Mouse (Mus musculus) right cerebral cortex, postnatal 25 days (tissue): ENCODE data around the gene Higd1a.
A peak's percentile ranks its signal among the peaks of the same experiment; 100 is the strongest.

Experiments used
- DNase-seq: peaks from one replicate; pipeline ENCODE4 v3.0.0; 2022

Higd1a gene

DNA sequence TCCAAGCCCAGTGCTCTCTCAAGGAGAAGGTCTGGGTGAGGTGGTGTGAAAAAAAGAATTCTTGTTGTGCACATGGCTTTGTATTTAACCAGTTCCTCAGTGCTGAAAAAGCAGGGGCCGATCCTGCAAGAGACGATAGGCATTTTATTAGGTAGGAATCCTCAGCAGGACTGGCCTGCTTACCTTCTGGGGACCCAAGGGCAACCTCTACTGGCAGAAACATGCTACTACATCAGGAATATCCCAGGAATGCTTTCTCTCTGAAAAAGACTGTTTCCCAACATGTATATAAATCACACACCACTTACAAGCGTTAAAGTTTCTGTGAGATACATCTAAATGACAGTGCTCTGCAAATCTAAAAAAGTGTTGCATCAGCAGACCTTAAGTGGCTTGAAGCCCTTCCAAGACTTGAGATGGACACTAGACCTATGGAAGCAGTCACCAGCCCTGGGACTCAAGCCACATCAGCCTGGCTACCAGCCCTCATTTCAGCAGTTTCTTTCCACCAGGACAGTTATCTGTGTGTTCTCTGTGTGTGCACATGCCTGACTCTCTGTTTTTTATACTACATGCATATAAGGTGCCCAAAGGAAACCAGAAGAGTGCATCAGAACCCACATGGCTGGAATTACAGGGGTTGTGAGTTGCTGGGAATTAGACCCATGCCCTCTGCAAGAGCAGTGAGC lies 19.0 kb upstream of the Higd1a start:
- peak; percentile 43 for DNase-seq

DNA sequence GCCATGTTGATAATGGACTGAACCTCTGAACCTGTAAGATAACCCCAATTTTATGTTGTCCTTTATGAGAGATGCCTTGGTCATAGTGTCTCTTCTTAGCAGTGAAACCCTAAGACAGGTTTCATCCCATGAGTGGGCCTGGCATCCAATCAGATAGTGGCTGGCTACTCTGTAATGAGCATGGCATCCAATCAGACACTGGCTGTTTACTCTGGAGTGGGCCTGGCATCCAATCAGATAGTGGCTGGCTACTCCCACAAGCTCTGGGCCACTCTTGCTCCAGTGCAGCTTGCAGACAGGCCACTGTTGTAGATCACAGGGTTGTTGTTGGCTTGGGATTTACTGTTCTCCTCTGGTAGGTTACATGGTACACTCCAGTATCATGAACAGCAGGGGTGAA lies 15.4 kb upstream of the Higd1a start:
- no peak for DNase-seq

DNA sequence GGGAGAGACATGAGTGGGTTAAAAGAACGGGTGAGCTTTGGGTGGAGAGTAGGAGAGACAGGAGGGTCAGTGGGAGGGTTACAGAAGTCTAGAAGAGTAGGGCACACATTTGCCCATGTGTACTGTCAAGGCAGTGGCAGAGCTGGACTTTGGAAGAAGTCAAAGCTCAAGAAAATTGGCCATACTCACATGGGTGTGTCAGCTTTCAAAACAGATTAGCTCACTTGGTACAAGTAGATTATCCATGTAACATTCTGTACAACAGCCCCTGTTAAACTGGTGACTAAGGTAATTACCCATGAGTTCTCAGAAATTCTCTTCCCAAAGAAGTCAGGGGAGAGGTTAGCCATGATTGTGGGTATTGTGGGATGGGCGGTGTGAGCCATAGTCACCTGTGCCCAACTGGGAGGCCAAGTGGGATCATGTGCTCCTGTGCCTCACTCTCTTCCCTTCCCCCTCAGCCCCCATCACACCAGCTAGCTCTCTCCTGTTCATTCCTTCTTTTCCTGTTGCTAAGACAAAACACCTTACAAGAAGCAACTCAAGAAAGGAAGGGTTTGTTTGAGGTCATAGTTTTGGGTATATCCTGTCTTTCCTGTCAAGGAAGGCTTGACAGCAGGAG lies 14.0 kb upstream of the Higd1a start:
- no peak for DNase-seq

- no peak for DNase-seq
These were observed 11.9 kb upstream of the Higd1a start for GRCm38 (mm10) chr9:121869973-121870515.

DNA sequence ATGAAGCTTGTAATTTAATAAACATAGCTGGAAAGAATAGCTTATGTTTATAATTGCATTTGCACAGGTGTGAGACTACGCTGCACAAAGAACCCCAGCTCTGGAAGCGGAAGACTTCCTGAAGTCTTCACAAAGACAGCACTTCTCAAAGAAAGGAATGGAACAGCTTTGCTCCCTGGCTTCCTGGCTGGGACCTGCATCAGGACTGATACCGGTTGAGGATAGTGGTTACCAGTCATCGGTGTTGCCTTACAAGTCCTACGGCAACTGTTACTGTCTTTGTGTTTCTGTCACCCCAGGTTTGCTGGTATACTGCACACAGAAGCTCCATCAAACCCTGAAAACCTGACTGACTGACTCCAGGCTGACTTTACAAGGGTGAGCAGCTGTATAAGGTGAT lies 11.3 kb upstream of the Higd1a start:
- DNase-seq = no peak

GRCm38 (mm10) chr9:121868236-121868635 lies 10.1 kb upstream of the Higd1a start:
- DNase-seq = no peak

DNA sequence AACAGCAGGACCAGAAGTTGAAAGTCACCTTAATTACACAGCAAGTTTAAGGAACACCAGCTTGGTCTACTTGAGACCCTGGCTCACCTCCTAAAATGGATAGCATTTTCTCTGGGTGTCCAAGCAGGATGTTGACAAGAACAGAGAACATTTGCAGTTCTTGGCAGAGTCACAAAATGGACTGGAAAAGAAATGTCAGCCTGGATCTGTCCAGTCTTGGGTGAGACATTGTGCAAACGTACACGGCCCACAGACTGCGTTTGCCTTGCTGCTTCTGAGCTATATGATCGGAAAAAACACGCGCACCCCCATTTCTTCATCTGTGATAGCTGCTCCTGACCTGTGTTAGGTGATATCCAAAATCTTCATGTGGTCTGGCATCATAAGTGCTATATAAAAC lies 9.5 kb upstream of the Higd1a start:
- DNase-seq = no peak

GRCm38 (mm10) chr9:121865425-121866008 lies 7.4 kb upstream of the Higd1a start:
- DNase-seq = no peak

DNA sequence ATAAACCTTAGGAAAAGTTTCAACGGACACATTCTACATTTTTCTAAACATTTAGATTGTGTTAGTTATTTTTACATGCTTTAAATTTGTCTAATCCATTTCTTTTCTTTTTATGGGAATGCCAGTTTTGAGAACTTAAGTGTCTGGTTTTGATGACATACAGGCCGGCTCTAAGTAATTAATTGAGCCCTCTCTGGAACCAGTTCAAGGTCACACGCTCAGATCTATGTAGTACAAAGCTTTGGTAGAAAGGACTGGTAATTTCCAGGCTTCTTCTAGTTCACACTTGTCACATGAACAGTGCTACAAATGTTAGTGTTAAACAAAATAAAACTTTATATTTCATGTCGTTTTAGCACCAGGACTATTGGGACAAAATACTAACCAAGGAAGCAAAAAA lies 6.7 kb upstream of the Higd1a start:
- DNase-seq = no peak

DNA sequence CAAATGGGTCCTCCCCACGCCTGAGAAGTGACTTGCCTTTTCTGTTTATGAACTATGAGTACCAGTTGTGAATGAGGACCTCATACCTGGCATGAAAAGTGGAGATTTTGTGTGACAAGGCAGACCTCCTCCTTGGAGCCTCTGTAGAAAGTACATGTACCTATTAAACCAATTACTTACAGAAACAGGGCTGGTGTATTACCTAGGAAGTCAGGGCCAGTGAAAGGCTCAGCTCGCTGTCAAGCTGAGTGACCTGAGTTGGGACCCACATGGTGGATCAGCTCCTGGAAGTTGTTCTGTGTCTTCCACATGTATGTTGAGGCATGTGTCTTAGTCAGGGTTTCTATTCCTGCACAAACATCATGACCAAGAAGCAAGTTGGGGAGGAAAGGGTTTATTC lies 2.8 kb upstream of the Higd1a start:
- DNase-seq = no peak

DNA sequence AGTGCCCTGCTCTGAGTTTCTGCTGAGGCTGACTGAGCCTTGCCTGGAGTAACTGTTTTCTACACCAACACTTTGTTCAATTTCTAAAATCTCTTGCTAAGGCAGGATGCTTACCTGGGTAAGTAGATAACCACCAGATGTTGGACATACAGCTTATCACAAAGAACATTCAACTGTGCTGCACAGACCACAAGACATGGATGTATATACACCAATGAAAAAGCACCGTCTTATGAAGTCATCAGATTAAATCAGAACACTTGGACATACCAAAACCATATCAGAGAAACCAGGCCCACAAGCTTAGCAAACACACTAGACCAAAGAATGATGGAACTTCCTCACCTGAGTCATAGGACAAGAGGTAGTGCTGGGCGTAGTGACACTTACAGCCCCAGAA lies 1.2 kb upstream of the Higd1a start:
- DNase-seq = no peak

GRCm38 (mm10) chr9:121857474-121858152 lies 549 bp downstream of the Higd1a start:
- peak; percentile 99 for DNase-seq

DNA sequence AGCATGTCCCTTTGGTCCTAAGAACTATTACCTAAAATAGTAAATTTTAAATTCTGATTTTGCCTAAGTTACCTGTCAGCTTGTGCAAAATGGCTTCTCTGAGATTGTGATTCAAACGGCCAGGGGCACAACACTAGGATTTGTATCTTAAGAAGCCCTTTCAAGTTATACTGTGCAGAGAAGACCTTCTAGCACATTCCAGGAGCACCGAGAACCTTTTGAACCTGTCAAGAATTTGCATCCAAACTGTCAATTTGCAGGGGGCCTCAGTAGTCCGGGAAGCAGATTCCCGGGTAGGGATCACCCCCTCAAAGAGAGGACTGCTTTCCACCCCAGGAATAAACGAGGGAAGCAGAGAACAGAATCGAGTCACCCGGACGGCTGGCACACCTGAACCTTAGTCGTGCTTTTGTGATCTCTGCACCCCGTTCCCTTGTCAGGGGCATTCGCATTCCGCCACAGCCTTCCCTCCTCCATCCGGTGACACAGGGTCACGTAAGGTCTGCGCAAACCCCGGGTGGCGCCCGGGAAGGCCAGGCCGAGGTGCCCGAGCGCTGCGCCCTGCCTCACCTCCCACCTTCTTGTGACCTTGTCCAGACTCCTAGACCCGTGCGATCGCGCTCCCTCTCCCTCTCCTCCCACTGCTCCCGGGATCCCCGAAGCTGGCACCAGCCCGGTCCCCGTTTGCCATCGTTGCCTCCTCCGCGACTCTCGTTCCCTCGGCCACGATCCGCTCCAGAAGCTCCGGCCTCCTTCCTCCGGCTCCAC lies 1.3 kb downstream of the Higd1a start:
- no peak for DNase-seq

- DNase-seq = no peak
These were observed 3.9 kb downstream of the Higd1a start for GRCm38 (mm10) chr9:121854246-121854645.

DNA sequence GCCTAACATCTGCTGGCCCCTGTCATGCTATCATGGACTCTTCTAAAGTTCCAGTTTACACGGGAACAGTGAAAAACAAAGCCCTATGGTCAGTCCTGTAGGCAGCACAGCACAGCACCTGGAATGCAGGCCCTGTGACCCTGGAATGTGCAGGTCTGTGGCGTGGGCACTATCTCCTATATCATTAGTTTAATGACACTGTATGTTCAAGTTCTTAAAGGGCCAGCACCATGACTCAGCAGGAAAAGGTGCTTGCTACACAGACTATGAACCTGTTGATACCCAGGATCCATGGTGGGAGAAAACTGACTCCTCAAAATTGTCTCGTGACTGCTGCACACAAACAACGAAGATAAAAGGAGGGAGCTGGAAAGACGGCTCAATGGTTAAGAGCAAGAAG lies 10.3 kb downstream of the Higd1a start:
- DNase-seq = no peak

- DNase-seq = no peak
These were observed 11.0 kb downstream of the Higd1a start for GRCm38 (mm10) chr9:121847138-121847537.

GRCm38 (mm10) chr9:121846526-121847118 lies 11.5 kb downstream of the Higd1a start:
- DNase-seq = no peak

DNA sequence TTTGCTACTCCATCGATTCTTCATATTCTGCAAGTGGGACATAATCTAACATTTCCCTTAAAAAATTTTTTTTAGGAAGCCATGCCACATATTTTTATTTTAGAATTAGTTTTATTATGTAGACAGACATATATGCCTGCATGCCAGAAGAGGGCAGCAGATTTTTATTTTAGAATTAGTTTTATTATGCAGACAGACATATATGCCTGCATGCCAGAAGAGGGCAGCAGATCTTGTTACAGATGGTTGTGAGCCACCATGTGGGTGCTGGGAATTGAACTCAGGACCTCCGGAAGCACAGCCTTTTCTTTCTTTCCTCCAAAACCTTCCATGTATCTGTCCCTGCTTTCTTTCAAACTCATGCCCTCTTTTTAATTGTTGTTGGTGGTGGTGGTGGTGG lies 15.2 kb downstream of the Higd1a start:
- DNase-seq = no peak

GRCm38 (mm10) chr9:121839622-121839965 lies 18.6 kb downstream of the Higd1a start:
- DNase-seq = no peak

DNA sequence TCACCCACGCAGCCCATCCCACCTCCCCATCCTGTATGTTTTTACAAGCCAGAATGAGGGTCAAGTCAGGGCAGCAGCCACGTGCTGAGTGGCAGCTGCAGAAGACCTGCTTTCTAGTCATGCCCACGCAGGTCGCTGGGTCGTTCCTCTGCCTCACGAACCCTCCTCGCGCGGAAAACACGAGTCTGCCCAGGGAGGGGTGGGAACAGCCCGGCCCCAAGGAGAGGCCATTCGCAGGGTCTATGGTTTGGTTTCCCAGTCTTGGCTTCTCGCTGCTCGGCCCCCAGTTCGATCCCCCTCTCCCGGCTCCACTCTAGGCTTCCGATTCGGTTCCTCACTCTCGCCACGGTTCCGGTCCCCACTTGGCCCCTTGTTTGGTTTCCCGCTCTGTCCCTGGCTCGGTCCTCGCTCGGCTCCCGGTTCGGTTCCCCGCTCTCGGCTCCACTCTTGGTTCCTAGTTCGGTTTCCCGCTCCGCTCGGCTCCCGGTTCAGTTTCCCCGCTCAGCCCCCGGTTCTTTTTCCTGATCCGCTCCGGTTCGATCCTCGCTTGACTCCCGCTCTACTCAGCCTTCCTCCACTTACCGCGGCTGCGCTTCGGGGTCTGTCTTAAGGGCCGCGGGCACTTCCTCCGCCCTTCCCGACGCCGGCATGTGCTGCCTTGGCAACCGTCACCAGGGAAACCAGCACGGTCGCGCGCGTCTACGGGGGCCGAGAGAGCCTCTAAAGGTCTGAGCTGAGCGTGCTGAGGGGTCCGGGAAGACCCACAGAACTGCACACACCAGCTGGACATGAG lies 19.1 kb downstream of the Higd1a start, which contains the start of gene Ccdc13:
Ccdc13 (minus strand) TSS at position 633 of the 793 bp plus-strand sequence.
- peak; percentile 87 for DNase-seq

- DNase-seq = no peak
These were observed 20.2 kb downstream of the Higd1a start for GRCm38 (mm10) chr9:121838008-121838407.

DNA sequence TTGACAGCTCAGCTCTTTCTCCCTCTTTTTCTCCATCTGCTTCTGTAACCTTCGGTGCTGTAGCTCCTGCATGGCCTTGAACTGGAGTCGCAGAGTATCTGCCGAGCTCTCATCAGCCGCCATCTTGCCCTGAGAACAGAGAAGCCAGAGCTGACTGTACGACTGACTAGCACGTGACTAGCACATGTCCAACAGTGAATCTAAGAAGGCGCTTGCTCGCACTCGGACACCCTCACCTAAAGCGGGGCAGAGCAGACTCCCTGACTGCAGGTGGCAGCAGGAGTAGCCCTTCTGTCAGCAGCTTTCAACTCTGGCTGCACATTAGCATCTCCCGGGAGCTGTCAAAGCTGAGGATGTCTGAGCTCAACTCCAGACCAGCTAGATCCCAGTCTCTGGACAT lies 24.3 kb downstream of the Higd1a start:
- no peak for DNase-seq
